Mouse (Mus musculus): ENCODE measurements around the gene Ninl. TPM values are rescaled to one million over a fixed set of nuclear protein-coding genes. Genes with fewer than 3 reads are reported as not detected.
A peak's percentile ranks its signal among the peaks of the same experiment; 100 is the strongest.

Ninl gene
- polyA plus RNA-seq, 1 experiment from 2014 or later, result 16.2 TPM

GRCm38 (mm10) chr2:150923505-150923904 lies 115.7 kb downstream of the Ninl start:
- no peak overlapping the region for H3K27ac ChIP-seq (ENCODE audit: low read depth, low read length)
- H3K4me1 ChIP-seq (ENCODE audit: control insufficient read depth, insufficient read depth, low read length), result no peaks in the 10 kb centered on the region
- no peak overlapping the region for H3K4me3 ChIP-seq (ENCODE audit: low read length)
- H3K4me2 ChIP-seq (replicated peaks; ENCODE audit: low read depth, low read length), result no peak overlapping the region
- H3K9me3 ChIP-seq (ENCODE audit: control insufficient read depth, low read length), result no peaks in the 10 kb centered on the region
- H3K36me3 ChIP-seq (ENCODE audit: control insufficient read depth, insufficient read depth, low read length), result peaks cover 38% of the 10 kb centered on the region; the same call in 1 of the 2 replicates
- H3K27me3 ChIP-seq (ENCODE audit: control insufficient read depth, insufficient read depth, low read length), result no peaks in the 10 kb centered on the region
- no peak overlapping the region for H3K9ac ChIP-seq (ENCODE audit: low read depth, low read length)
- 85% methylated on average over 7 of the region's 7 CpGs for WGBS
- ATAC-seq (ENCODE audit: low FRiP score, low TSS enrichment), result no peak

- Histone ChIP-seq H3K4me1 (ENCODE audit: control insufficient read depth, insufficient read depth, low read length) (no peaks in the 10 kb centered on the region), H3K4me2 (replicated peaks; ENCODE audit: low read depth, low read length) (no peak overlapping the region), H3K9me3 (ENCODE audit: control insufficient read depth, low read length) (no peaks in the 10 kb centered on the region), H3K9ac (ENCODE audit: low read depth, low read length) (no peak overlapping the region), H3K4me3 (ENCODE audit: low read length) (no peak overlapping the region), H3K36me3 (ENCODE audit: control insufficient read depth, insufficient read depth, low read length) (peaks cover 39% of the 10 kb centered on the region; the same call in 1 of the 2 replicates), H3K27ac (ENCODE audit: low read depth, low read length) (no peak overlapping the region), H3K27me3 (ENCODE audit: control insufficient read depth, insufficient read depth, low read length) (no peaks in the 10 kb centered on the region)
- 98% methylated on average over 3 of the region's 3 CpGs for WGBS
- no peak for ATAC-seq (ENCODE audit: low FRiP score, low TSS enrichment)
Observed at GRCm38 (mm10) chr2:150923026-150923425, 116.2 kb downstream of the Ninl start.

- H3K9me3 ChIP-seq (ENCODE audit: control insufficient read depth, low read length), result no peaks in the 10 kb centered on the region
- H3K4me2 ChIP-seq (replicated peaks; ENCODE audit: low read depth, low read length), result no peak overlapping the region
- 97% methylated on average over 4 of the region's 4 CpGs for WGBS
- no peak overlapping the region for H3K4me3 ChIP-seq (ENCODE audit: low read length)
- H3K4me1 ChIP-seq (ENCODE audit: control insufficient read depth, insufficient read depth, low read length), result no peaks in the 10 kb centered on the region
- H3K9ac ChIP-seq (ENCODE audit: low read depth, low read length), result no peak overlapping the region
- ATAC-seq (ENCODE audit: low FRiP score, low TSS enrichment), result no peak
- H3K36me3 ChIP-seq (ENCODE audit: control insufficient read depth, insufficient read depth, low read length), result peaks cover 37% of the 10 kb centered on the region; the same call in 1 of the 2 replicates
- no peak overlapping the region for H3K27ac ChIP-seq (ENCODE audit: low read depth, low read length)
- H3K27me3 ChIP-seq (ENCODE audit: control insufficient read depth, insufficient read depth, low read length), result no peaks in the 10 kb centered on the region
Observed at GRCm38 (mm10) chr2:150922165-150922564, 117.0 kb downstream of the Ninl start.

GRCm38 (mm10) chr2:150921697-150922096 lies 117.5 kb downstream of the Ninl start:
- Histone ChIP-seq H3K27me3 (ENCODE audit: control insufficient read depth, insufficient read depth, low read length) (no peaks in the 10 kb centered on the region), H3K9me3 (ENCODE audit: control insufficient read depth, low read length) (no peaks in the 10 kb centered on the region), H3K4me1 (ENCODE audit: control insufficient read depth, insufficient read depth, low read length) (no peaks in the 10 kb centered on the region), H3K9ac (ENCODE audit: low read depth, low read length) (no peak overlapping the region), H3K4me2 (replicated peaks; ENCODE audit: low read depth, low read length) (no peak overlapping the region), H3K36me3 (ENCODE audit: control insufficient read depth, insufficient read depth, low read length) (peaks cover 36% of the 10 kb centered on the region; the same call in 1 of the 2 replicates), H3K27ac (ENCODE audit: low read depth, low read length) (no peak overlapping the region), H3K4me3 (ENCODE audit: low read length) (no peak overlapping the region)
- WGBS, result 94% methylated on average over 6 of the region's 6 CpGs
- no peak for ATAC-seq (ENCODE audit: low FRiP score, low TSS enrichment)

- H3K4me2 ChIP-seq (replicated peaks; ENCODE audit: low read depth, low read length), result no peak overlapping the region
- no peaks in the 10 kb centered on the region for H3K27me3 ChIP-seq (ENCODE audit: control insufficient read depth, insufficient read depth, low read length)
- no peak overlapping the region for H3K9ac ChIP-seq (ENCODE audit: low read depth, low read length)
- no peak for ATAC-seq (ENCODE audit: low FRiP score, low TSS enrichment)
- no peak overlapping the region for H3K27ac ChIP-seq (ENCODE audit: low read depth, low read length)
- peaks cover 35% of the 10 kb centered on the region; the same call in 1 of the 2 replicates for H3K36me3 ChIP-seq (ENCODE audit: control insufficient read depth, insufficient read depth, low read length)
- H3K4me3 ChIP-seq (ENCODE audit: low read length), result no peak overlapping the region
- no peaks in the 10 kb centered on the region for H3K9me3 ChIP-seq (ENCODE audit: control insufficient read depth, low read length)
- WGBS, result 83% methylated on average over 3 of the region's 3 CpGs
- no peaks in the 10 kb centered on the region for H3K4me1 ChIP-seq (ENCODE audit: control insufficient read depth, insufficient read depth, low read length)
Observed at GRCm38 (mm10) chr2:150920543-150920942, 118.6 kb downstream of the Ninl start.

- no peak overlapping the region for H3K4me2 ChIP-seq (replicated peaks; ENCODE audit: low read depth, low read length)
- ATAC-seq (ENCODE audit: low FRiP score, low TSS enrichment), result no peak
- no peaks in the 10 kb centered on the region for H3K4me1 ChIP-seq (ENCODE audit: control insufficient read depth, insufficient read depth, low read length)
- H3K27me3 ChIP-seq (ENCODE audit: control insufficient read depth, insufficient read depth, low read length), result no peaks in the 10 kb centered on the region
- H3K27ac ChIP-seq (ENCODE audit: low read depth, low read length), result no peak overlapping the region
- WGBS, result 90% methylated on average over 3 of the region's 3 CpGs
- peaks cover 37% of the 10 kb centered on the region; the same call in 1 of the 2 replicates for H3K36me3 ChIP-seq (ENCODE audit: control insufficient read depth, insufficient read depth, low read length)
- no peak overlapping the region for H3K4me3 ChIP-seq (ENCODE audit: low read length)
- no peak overlapping the region for H3K9ac ChIP-seq (ENCODE audit: low read depth, low read length)
- H3K9me3 ChIP-seq (ENCODE audit: control insufficient read depth, low read length), result no peaks in the 10 kb centered on the region
Observed at GRCm38 (mm10) chr2:150918720-150919119, 120.5 kb downstream of the Ninl start.

GRCm38 (mm10) chr2:150915786-150916185 lies 123.4 kb downstream of the Ninl start:
- ATAC-seq (ENCODE audit: low FRiP score, low TSS enrichment), result no peak
- H3K36me3 ChIP-seq (ENCODE audit: control insufficient read depth, insufficient read depth, low read length), result peaks cover 23% of the 10 kb centered on the region; the same call in 1 of the 2 replicates
- 0 out of 2 replicates have a peak, but pooled peaks cover 4% of the 10 kb centered on the region for H3K4me1 ChIP-seq (ENCODE audit: control insufficient read depth, insufficient read depth, low read length)
- H3K9ac ChIP-seq (ENCODE audit: low read depth, low read length), result no peak overlapping the region
- no peak overlapping the region for H3K4me3 ChIP-seq (ENCODE audit: low read length)
- WGBS, result 94% methylated on average over 5 of the region's 5 CpGs
- no peak overlapping the region for H3K4me2 ChIP-seq (replicated peaks; ENCODE audit: low read depth, low read length)
- H3K27me3 ChIP-seq (ENCODE audit: control insufficient read depth, insufficient read depth, low read length), result no peaks in the 10 kb centered on the region
- H3K9me3 ChIP-seq (ENCODE audit: control insufficient read depth, low read length), result no peaks in the 10 kb centered on the region
- no peak overlapping the region for H3K27ac ChIP-seq (ENCODE audit: low read depth, low read length)

- no peak for ATAC-seq (ENCODE audit: low FRiP score, low TSS enrichment)
- Histone ChIP-seq H3K9me3 (ENCODE audit: control insufficient read depth, low read length) (no peaks in the 10 kb centered on the region), H3K36me3 (ENCODE audit: control insufficient read depth, insufficient read depth, low read length) (peaks cover 23% of the 10 kb centered on the region; the same call in 1 of the 2 replicates), H3K4me2 (replicated peaks; ENCODE audit: low read depth, low read length) (no peak overlapping the region), H3K27ac (ENCODE audit: low read depth, low read length) (no peak overlapping the region), H3K9ac (ENCODE audit: low read depth, low read length) (no peak overlapping the region), H3K4me3 (ENCODE audit: low read length) (no peak overlapping the region), H3K27me3 (ENCODE audit: control insufficient read depth, insufficient read depth, low read length) (no peaks in the 10 kb centered on the region), H3K4me1 (ENCODE audit: control insufficient read depth, insufficient read depth, low read length) (0 out of 2 replicates have a peak, but pooled peaks cover 4% of the 10 kb centered on the region)
- WGBS, result 78% methylated on average over 4 of the region's 4 CpGs
Observed at GRCm38 (mm10) chr2:150914781-150915515, 124.2 kb downstream of the Ninl start.

GRCm38 (mm10) chr2:150910295-150910881 lies 128.8 kb downstream of the Ninl start:
- peak overlapping the region; percentile 62 for H3K9ac ChIP-seq (ENCODE audit: low read depth, low read length)
- H3K27ac ChIP-seq (ENCODE audit: low read depth, low read length), result no peak overlapping the region
- H3K9me3 ChIP-seq (ENCODE audit: control insufficient read depth, low read length), result no peaks in the 10 kb centered on the region
- H3K36me3 ChIP-seq (ENCODE audit: control insufficient read depth, insufficient read depth, low read length), result peaks cover under 1% of the 10 kb centered on the region; the same call in 1 of the 2 replicates
- H3K4me1 ChIP-seq (ENCODE audit: control insufficient read depth, insufficient read depth, low read length), result 0 out of 2 replicates have a peak, but pooled peaks cover 4% of the 10 kb centered on the region
- peak overlapping the region; percentile 60 for H3K4me2 ChIP-seq (replicated peaks; ENCODE audit: low read depth, low read length)
- peak overlapping the region; percentile 70 for H3K4me3 ChIP-seq (ENCODE audit: low read length)
- 29% methylated on average over 8 of the region's 10 CpGs for WGBS
- no peak for ATAC-seq (ENCODE audit: low FRiP score, low TSS enrichment)
- H3K27me3 ChIP-seq (ENCODE audit: control insufficient read depth, insufficient read depth, low read length), result no peaks in the 10 kb centered on the region
